Mouse (Mus musculus): ENCODE measurements around the gene Med20. TPM values are rescaled to one million over a fixed set of nuclear protein-coding genes. Genes with fewer than 3 reads are reported as not detected.
A peak's percentile ranks its signal among the peaks of the same experiment; 100 is the strongest.

Gene Med20
- total RNA-seq (2014; rRNA removed) (33.8 and 44.7 TPM in 2 replicates), polyA plus RNA-seq (2015; fragmentation: Nextera tagmentation; extraction: Ambion mirVana) (32.4 TPM in 2 replicates)

DNA sequence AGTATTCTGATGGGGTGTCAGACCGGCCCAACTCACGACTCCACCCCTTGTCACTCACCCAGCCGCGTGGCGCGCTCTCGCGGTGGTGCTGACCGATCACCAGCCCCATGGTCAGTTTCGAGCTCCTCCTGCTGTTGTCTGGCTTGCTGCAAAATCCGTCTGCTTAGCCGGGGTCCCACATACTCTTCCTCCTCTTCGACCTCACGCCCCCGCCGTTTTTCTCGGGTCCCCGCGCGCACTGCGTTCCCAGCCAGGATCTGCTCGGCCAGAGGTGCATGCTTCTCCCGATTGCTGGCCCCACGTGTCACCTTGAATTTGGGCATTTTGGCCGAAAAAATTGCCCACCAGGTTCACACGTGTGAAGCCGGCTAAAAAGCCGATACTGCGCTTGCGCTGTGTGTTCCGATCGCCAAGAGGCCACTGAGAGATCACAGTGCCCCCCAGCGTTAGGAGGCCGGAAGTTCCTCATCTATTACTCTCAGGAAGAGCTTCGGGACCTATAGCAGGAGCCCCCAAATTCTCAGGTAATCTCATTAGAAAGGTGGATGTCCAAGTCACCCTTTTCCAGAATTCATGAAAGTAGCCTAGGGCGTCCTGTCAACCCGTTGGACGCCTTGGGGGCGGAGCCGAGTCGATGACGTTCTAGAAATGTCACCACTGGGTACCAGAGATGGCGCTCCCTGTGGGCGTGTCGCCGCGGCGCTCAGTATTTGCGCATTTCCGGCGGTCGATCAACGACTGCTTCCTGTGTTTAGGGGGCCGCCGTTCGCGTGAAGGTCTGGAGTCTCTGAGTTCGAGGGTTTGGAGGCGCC, at the start of gene Med20, which contains the start of the genes Bysl and Gm20517:
Med20 (plus strand) TSS at position 734 of the 812 bp plus-strand sequence.
Bysl (minus strand) TSS at position 644 of the 812 bp plus-strand sequence.
Gm20517 (plus strand) TSS at position 741 of the 812 bp plus-strand sequence.
- peak; percentile 88 for TF ChIP-seq CTCF (IDR thresholded peaks at IDR 0.05)
- H3K4me3 ChIP-seq (ENCODE audit: low read depth, low read length) = peak within 1 kb of the TSS; percentile 81
- ATAC-seq (ENCODE audit: low FRiP score) = peak; percentile 97
- H3K4me2 ChIP-seq (ENCODE audit: low read depth, low read length, poor library complexity, severe bottlenecking) = peak within 1 kb of the TSS; percentile 83
- H3K27me3 ChIP-seq (ENCODE audit: insufficient read depth, low read length) = no peaks in the 10 kb centered on the region
- peak within 1 kb of the TSS; percentile 79 for H3K27ac ChIP-seq (ENCODE audit: low read depth, low read length)
- under 1% methylated on average over 59 of the region's 59 CpGs for WGBS
- H3K9ac ChIP-seq (replicated peaks; ENCODE audit: low read length, poor library complexity, severe bottlenecking) = peak within 1 kb of the TSS; percentile 78
- DNase-seq (ENCODE audit: low spot score) = peak; percentile 98
- peaks cover 13% of the 10 kb centered on the region; the same call in 1 of the 2 replicates for H3K4me1 ChIP-seq (ENCODE audit: insufficient read depth, low read length)
- peaks cover 14% of the 10 kb centered on the region for H3K36me3 ChIP-seq (ENCODE audit: insufficient read depth, low read length)
- no peaks in the 10 kb centered on the region for H3K9me3 ChIP-seq (ENCODE audit: low read length)

DNA sequence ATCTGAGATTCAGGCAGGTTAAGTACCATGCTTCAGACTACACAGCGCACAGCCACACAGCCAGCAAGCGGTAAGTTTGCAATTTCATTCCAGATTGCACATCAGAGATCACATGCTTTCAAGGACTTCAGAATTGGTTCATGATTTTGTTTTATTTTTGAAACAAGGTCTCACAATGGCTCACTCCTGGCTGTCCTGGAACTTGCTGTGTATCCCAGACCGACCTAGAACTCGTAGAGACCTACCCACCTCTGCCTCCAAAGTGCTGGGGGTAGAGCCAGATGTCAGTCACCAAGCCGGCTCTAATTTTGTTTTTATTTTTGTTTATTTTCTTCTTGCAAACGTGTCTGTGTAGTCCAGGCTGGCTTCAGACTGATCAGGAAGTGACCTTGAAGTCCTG, 48.5 kb upstream of the Med20 start:
- Histone ChIP-seq H3K4me1 (ENCODE audit: insufficient read depth, low read length) (no peaks in the 10 kb centered on the region), H3K27me3 (ENCODE audit: insufficient read depth, low read length) (no peaks in the 10 kb centered on the region), H3K9me3 (ENCODE audit: low read length) (no peaks in the 10 kb centered on the region), H3K4me2 (ENCODE audit: low read depth, low read length, poor library complexity, severe bottlenecking) (no peak overlapping the region), H3K4me3 (ENCODE audit: low read depth, low read length) (no peak overlapping the region), H3K36me3 (ENCODE audit: insufficient read depth, low read length) (no peaks in the 10 kb centered on the region), H3K9ac (replicated peaks; ENCODE audit: low read length, poor library complexity, severe bottlenecking) (no peak overlapping the region), H3K27ac (ENCODE audit: low read depth, low read length) (no peak overlapping the region)
- no peak for TF ChIP-seq CTCF (IDR thresholded peaks at IDR 0.05)
- ATAC-seq (ENCODE audit: low FRiP score) (no peak), DNase-seq (ENCODE audit: low spot score) (no peak)
- 81% methylated on average over 6 of the region's 6 CpGs for WGBS

GRCm38 (mm10) chr17:47564612-47565011, 46.8 kb upstream of the Med20 start:
- no peak for DNase-seq (ENCODE audit: low spot score)
- ATAC-seq (ENCODE audit: low FRiP score) = no peak
- Histone ChIP-seq H3K9me3 (ENCODE audit: low read length) (no peaks in the 10 kb centered on the region), H3K9ac (replicated peaks; ENCODE audit: low read length, poor library complexity, severe bottlenecking) (no peak overlapping the region), H3K27ac (ENCODE audit: low read depth, low read length) (no peak overlapping the region), H3K4me2 (ENCODE audit: low read depth, low read length, poor library complexity, severe bottlenecking) (no peak overlapping the region), H3K36me3 (ENCODE audit: insufficient read depth, low read length) (no peaks in the 10 kb centered on the region), H3K4me3 (ENCODE audit: low read depth, low read length) (no peak overlapping the region), H3K27me3 (ENCODE audit: insufficient read depth, low read length) (no peaks in the 10 kb centered on the region), H3K4me1 (ENCODE audit: insufficient read depth, low read length) (no peaks in the 10 kb centered on the region)
- WGBS = 91% methylated on average over 5 of the region's 5 CpGs
- TF ChIP-seq CTCF (IDR thresholded peaks at IDR 0.05) = no peak

DNA sequence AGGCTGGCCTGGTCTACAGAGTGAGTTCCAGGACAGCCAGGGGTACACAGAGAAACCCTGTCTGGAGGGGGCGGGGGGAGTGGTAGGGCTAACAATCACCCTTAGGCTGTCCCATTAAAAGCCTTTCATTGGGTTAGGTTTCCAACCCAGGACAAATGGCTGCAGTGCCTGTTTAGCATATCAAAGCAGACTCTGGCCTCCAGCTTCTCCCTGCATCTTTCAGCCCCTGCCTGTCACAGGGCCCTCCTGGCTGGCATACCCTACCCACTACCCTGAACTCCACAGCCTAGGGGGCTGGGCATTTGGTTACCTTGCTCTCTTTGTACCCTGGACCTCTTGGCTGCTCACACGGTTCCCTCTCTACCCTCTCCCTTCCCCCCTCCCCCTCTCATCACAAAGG, 45.2 kb upstream of the Med20 start:
- WGBS = 14% methylated on average over 2 of the region's 2 CpGs
- DNase-seq (ENCODE audit: low spot score) = no peak
- no peak overlapping the region for H3K27ac ChIP-seq (ENCODE audit: low read depth, low read length)
- ATAC-seq (ENCODE audit: low FRiP score) = no peak
- H3K4me3 ChIP-seq (ENCODE audit: low read depth, low read length) = no peak overlapping the region
- H3K4me2 ChIP-seq (ENCODE audit: low read depth, low read length, poor library complexity, severe bottlenecking) = no peak overlapping the region
- no peak overlapping the region for H3K9ac ChIP-seq (replicated peaks; ENCODE audit: low read length, poor library complexity, severe bottlenecking)
- TF ChIP-seq CTCF (IDR thresholded peaks at IDR 0.05) = no peak
- H3K4me1 ChIP-seq (ENCODE audit: insufficient read depth, low read length) = no peaks in the 10 kb centered on the region
- H3K36me3 ChIP-seq (ENCODE audit: insufficient read depth, low read length) = no peaks in the 10 kb centered on the region
- H3K9me3 ChIP-seq (ENCODE audit: low read length) = no peaks in the 10 kb centered on the region
- H3K27me3 ChIP-seq (ENCODE audit: insufficient read depth, low read length) = no peaks in the 10 kb centered on the region

DNA sequence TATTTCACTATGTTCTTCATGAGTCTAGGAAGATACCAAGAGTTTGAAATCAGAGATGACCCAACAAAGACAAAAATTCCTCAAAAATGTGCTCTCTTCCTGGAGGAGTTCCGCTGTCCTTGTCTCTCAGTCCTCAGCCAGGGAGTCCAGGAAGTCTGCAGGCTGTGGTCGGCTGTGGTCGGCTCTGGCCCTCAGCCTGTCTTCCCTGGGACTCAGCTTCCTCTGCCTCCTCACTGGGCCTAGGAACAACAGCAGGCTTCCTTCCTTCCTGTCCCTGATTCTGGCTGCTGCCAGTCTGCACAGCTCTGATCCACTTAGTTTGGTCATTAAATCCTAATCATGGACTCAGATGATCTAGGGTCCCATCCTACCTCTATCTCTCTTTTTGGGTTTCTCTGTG, 44.1 kb upstream of the Med20 start:
- 79% methylated on average over 3 of the region's 3 CpGs for WGBS

GRCm38 (mm10) chr17:47568389-47568788, 43.0 kb upstream of the Med20 start:
- Histone ChIP-seq H3K9ac (replicated peaks; ENCODE audit: low read length, poor library complexity, severe bottlenecking) (no peak overlapping the region), H3K9me3 (ENCODE audit: low read length) (no peaks in the 10 kb centered on the region), H3K36me3 (ENCODE audit: insufficient read depth, low read length) (no peaks in the 10 kb centered on the region), H3K27me3 (ENCODE audit: insufficient read depth, low read length) (no peaks in the 10 kb centered on the region), H3K4me2 (ENCODE audit: low read depth, low read length, poor library complexity, severe bottlenecking) (no peak overlapping the region), H3K4me1 (ENCODE audit: insufficient read depth, low read length) (no peaks in the 10 kb centered on the region), H3K4me3 (ENCODE audit: low read depth, low read length) (no peak overlapping the region), H3K27ac (ENCODE audit: low read depth, low read length) (no peak overlapping the region)
- no peak for TF ChIP-seq CTCF (IDR thresholded peaks at IDR 0.05)
- DNase-seq (ENCODE audit: low spot score) (no peak), ATAC-seq (ENCODE audit: low FRiP score) (no peak)
- 97% methylated on average over 3 of the region's 3 CpGs for WGBS

More for the DNA sequence above, 44.1 kb upstream of the Med20 start:
- Histone ChIP-seq H3K4me1 (ENCODE audit: insufficient read depth, low read length) (no peaks in the 10 kb centered on the region), H3K27me3 (ENCODE audit: insufficient read depth, low read length) (no peaks in the 10 kb centered on the region), H3K9ac (replicated peaks; ENCODE audit: low read length, poor library complexity, severe bottlenecking) (no peak overlapping the region), H3K9me3 (ENCODE audit: low read length) (no peaks in the 10 kb centered on the region), H3K4me2 (ENCODE audit: low read depth, low read length, poor library complexity, severe bottlenecking) (no peak overlapping the region), H3K4me3 (ENCODE audit: low read depth, low read length) (no peak overlapping the region), H3K27ac (ENCODE audit: low read depth, low read length) (no peak overlapping the region), H3K36me3 (ENCODE audit: insufficient read depth, low read length) (no peaks in the 10 kb centered on the region)
- ATAC-seq (ENCODE audit: low FRiP score) (no peak), DNase-seq (ENCODE audit: low spot score) (no peak)
- TF ChIP-seq CTCF (IDR thresholded peaks at IDR 0.05) = no peak

Measured in midbrain, postnatal 0 days (tissue).